Mouse (Mus musculus) spleen, adult 2 months (tissue): ENCODE measurements around the gene Grrp1.

ENCODE experiments used
- CTCF ChIP-seq: fragments of 200-500 bp; IDR thresholded peaks from 2 replicates; pipeline ENCODE4 v1.5.1; 2011; ENCODE audit warnings: mild to moderate bottlenecking, inconsistent platforms; ENCODE audit not compliant: insufficient read depth, insufficient read length, insufficient replicate concordance; ENCODE audit errors: extremely low read depth
- POLR2A ChIP-seq: fragments of 200-500 bp; IDR thresholded peaks from 2 replicates; pipeline ENCODE4 v1.6.1; 2011; ENCODE audit warnings: low read depth, low read length, inconsistent platforms

GRCm38 (mm10) chr4:134255854-134256253 lies 1.9 kb upstream of the Grrp1 start:
- TF ChIP-seq CTCF (no peak), POLR2A (no peak)
